Mouse (Mus musculus) forebrain, embryonic 14.5 days (tissue): ENCODE results near the gene Tmem260. TPM values are rescaled to one million over a fixed set of nuclear protein-coding genes. Genes with fewer than 3 reads are reported as not detected.
A peak's percentile ranks its signal among the peaks of the same experiment; 100 is the strongest.

Source experiments
- ATAC-seq: fragments of 200-750 bp; cut with Nextera tagmentation; 2 replicates; pipeline ENCODE4 v1.8.0; 2017; ENCODE audit warnings: mild to moderate bottlenecking, moderate library complexity
- DNase-seq: peaks from one replicate; pipeline ENCODE4 v3.0.0-alpha.2; 2015; ENCODE audit warnings: low spot score
- H3K27ac ChIP-seq: fragments of 300-500 bp; sonication (generic); 2 replicates; pipeline ENCODE4 v1.5.1; 2014; ENCODE audit warnings: low read depth, mild to moderate bottlenecking, control low read depth, low read length, moderate library complexity
- H3K27me3 ChIP-seq: fragments of 300-500 bp; sonication (generic); replicated peaks from 2 replicates; pipeline ENCODE4 v1.6.1; 2014; ENCODE audit warnings: low read length, control low read depth, mixed read lengths; ENCODE audit not compliant: control insufficient read depth, insufficient read depth
- H3K36me3 ChIP-seq: fragments of 300-500 bp; sonication (generic); 2 replicates; pipeline ENCODE4 v1.6.1; 2014; ENCODE audit warnings: low read length, control low read depth; ENCODE audit not compliant: control insufficient read depth, insufficient read depth
- H3K4me1 ChIP-seq: fragments of 300-500 bp; sonication (generic); 2 replicates; pipeline ENCODE4 v1.6.1; 2014; ENCODE audit warnings: antibody characterized with exemption, low read length, control low read depth; ENCODE audit not compliant: control insufficient read depth, insufficient read depth
- H3K4me2 ChIP-seq: fragments of 300-500 bp; sonication (generic); 2 replicates; pipeline ENCODE4 v1.6.1; 2014; ENCODE audit warnings: mild to moderate bottlenecking, control low read depth, low read length
- H3K4me3 ChIP-seq: fragments of 300-500 bp; sonication (generic); 2 replicates; pipeline ENCODE4 v1.5.1; 2014; ENCODE audit warnings: low read depth, low read length, control low read depth
- H3K9ac ChIP-seq: fragments of 300-500 bp; sonication (generic); 2 replicates; pipeline ENCODE4 v1.6.1; 2014; ENCODE audit warnings: mild to moderate bottlenecking, low read length, control low read depth, moderate library complexity
- H3K9me3 ChIP-seq: fragments of 300-500 bp; sonication (generic); replicated peaks from 2 replicates; pipeline ENCODE4 v1.6.1; 2016; ENCODE audit warnings: low read length, control low read depth, mixed read lengths; ENCODE audit not compliant: control insufficient read depth
- WGBS: fragments of 180-500 bp; shearing (Covaris S2); extraction: QIAGEN DNeasy Blood & Tissue Kit; methylation state at CpG from one replicate; pipeline ENCODE4 v1.1.7; 2014; 5-methylcytosine and 5-hydroxymethylcytosine counted together
- polyA plus RNA-seq: library from polyadenylated mRNA; unstranded; fragments of >200 nt; fragmentation: Nextera tagmentation; extraction: Ambion mirVana; gene quantifications from 2 replicates; pipeline ENCODE4 v1.2.1, GENCODE M21; 2014

Tmem260 gene
- polyA plus RNA-seq, 1 experiment from 2014 or later, result 14.2 TPM

- DNase-seq (peak; percentile 75), ATAC-seq (no peak; the same call in 1 of the 2 replicates)
- H3K36me3 ChIP-seq, result no peaks in the 10 kb centered on the region
- no peaks in the 10 kb centered on the region for H3K27me3 ChIP-seq
- H3K9me3 ChIP-seq, result no peaks in the 10 kb centered on the region
- H3K27ac ChIP-seq, result no peak overlapping the region
- H3K4me3 ChIP-seq, result no peak overlapping the region
- H3K9ac ChIP-seq, result no peak overlapping the region
- no peak overlapping the region for H3K4me2 ChIP-seq
- peaks cover 17% of the 10 kb centered on the region for H3K4me1 ChIP-seq
- 37% methylated on average over 8 of the region's 8 CpGs for WGBS
These were observed 69.6 kb downstream of the Tmem260 start for GRCm38 (mm10) chr14:48515538-48515937.

DNA sequence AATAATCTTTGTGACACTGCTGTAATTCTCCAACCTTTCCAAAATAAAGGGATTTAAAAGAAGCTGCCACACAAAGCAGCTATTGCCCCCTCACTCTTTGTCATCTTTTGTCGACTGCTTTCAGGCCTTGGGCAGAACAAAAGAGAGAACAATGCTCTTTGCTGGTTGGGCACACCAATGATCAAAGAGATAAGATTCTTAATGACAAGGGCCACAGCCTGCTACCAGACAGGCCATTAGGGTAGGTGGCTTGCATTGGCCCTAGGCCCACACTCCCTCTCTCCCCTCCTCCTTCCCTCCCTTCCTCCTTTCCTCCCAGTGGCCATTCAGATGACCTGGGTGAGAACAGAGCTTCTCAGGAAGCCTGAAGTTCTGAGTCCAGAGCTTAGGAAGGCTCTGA lies 77.4 kb downstream of the Tmem260 start:
- DNase-seq (no peak), ATAC-seq (no peak)
- no peaks in the 10 kb centered on the region for H3K4me1 ChIP-seq
- H3K4me2 ChIP-seq, result no peak overlapping the region
- no peak overlapping the region for H3K9ac ChIP-seq
- no peak overlapping the region for H3K27ac ChIP-seq
- no peaks in the 10 kb centered on the region for H3K36me3 ChIP-seq
- H3K27me3 ChIP-seq, result 0 out of 2 replicates have a peak, but pooled peaks cover 8% of the 10 kb centered on the region
- WGBS, result 4% methylated on average over 1 of the region's 1 CpGs
- no peaks in the 10 kb centered on the region for H3K9me3 ChIP-seq
- no peak overlapping the region for H3K4me3 ChIP-seq

GRCm38 (mm10) chr14:48524135-48524534 lies 78.2 kb downstream of the Tmem260 start:
- H3K27me3 ChIP-seq, result peaks cover 8% of the 10 kb centered on the region; the same call in 1 of the 2 replicates
- WGBS, result 43% methylated on average over 9 of the region's 9 CpGs
- peak; percentile 80 for DNase-seq

DNA sequence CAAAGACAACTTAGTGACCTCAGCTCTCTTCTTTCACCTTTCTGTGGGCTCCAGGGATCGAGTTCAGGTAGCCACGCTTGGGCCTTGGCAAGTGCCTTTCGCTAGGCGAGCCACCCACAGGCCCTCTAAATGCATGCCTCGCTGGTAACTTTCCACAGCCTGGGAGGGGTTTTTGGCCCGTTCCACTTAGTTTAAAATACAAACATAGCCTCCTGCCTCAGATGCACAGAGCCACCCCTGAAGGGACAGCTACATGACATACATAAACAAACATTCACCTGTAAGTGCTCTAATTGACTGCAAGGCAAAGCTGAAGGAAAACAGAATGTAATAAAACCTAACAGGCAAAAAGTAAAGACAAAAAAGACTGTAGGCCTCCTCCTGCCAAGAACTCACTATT lies 79.1 kb downstream of the Tmem260 start:
- 68% methylated on average over 6 of the region's 6 CpGs for WGBS
- Histone ChIP-seq H3K9me3 (no peaks in the 10 kb centered on the region), H3K27me3 (peaks cover 8% of the 10 kb centered on the region; the same call in 1 of the 2 replicates), H3K9ac (no peak overlapping the region), H3K4me2 (no peak overlapping the region), H3K4me1 (no peaks in the 10 kb centered on the region), H3K36me3 (no peaks in the 10 kb centered on the region), H3K27ac (no peak overlapping the region), H3K4me3 (no peak overlapping the region)
- DNase-seq (no peak), ATAC-seq (no peak)

More at GRCm38 (mm10) chr14:48524135-48524534, 78.2 kb downstream of the Tmem260 start:
- Histone ChIP-seq H3K27ac (no peak overlapping the region), H3K4me1 (no peaks in the 10 kb centered on the region), H3K4me2 (no peak overlapping the region), H3K36me3 (no peaks in the 10 kb centered on the region), H3K9ac (no peak overlapping the region), H3K9me3 (no peaks in the 10 kb centered on the region), H3K4me3 (no peak overlapping the region)
- 0 out of 2 replicates have a peak, but pooled peaks have one; percentile 50 for ATAC-seq

GRCm38 (mm10) chr14:48530629-48531028 lies 84.7 kb downstream of the Tmem260 start:
- no peak for ATAC-seq
- H3K9me3 ChIP-seq, result no peaks in the 10 kb centered on the region
- DNase-seq, result no peak
- no peaks in the 10 kb centered on the region for H3K4me1 ChIP-seq
- WGBS, result 77% methylated on average over 10 of the region's 10 CpGs
- H3K4me2 ChIP-seq, result no peak overlapping the region
- H3K9ac ChIP-seq, result no peak overlapping the region
- no peaks in the 10 kb centered on the region; the same call in 1 of the 2 replicates for H3K27me3 ChIP-seq
- H3K4me3 ChIP-seq, result no peak overlapping the region
- H3K27ac ChIP-seq, result no peak overlapping the region
- no peaks in the 10 kb centered on the region for H3K36me3 ChIP-seq

GRCm38 (mm10) chr14:48537795-48538766 lies 92.2 kb downstream of the Tmem260 start:
- ATAC-seq (no peak; the same call in 1 of the 2 replicates), DNase-seq (peak; percentile 46)
- Histone ChIP-seq H3K9ac (no peak overlapping the region), H3K27me3 (peaks cover 29% of the 10 kb centered on the region; the same call in 1 of the 2 replicates), H3K4me2 (no peak overlapping the region), H3K27ac (no peak overlapping the region), H3K4me1 (peaks cover 6% of the 10 kb centered on the region), H3K36me3 (no peaks in the 10 kb centered on the region), H3K4me3 (no peak overlapping the region), H3K9me3 (no peaks in the 10 kb centered on the region)
- WGBS, result 41% methylated on average over 14 of the region's 14 CpGs

GRCm38 (mm10) chr14:48545166-48545565 lies 99.2 kb downstream of the Tmem260 start:
- 65% methylated on average over 10 of the region's 10 CpGs for WGBS
- no peak overlapping the region for H3K27ac ChIP-seq
- no peak for ATAC-seq
- H3K36me3 ChIP-seq, result no peaks in the 10 kb centered on the region
- H3K4me2 ChIP-seq, result no peak overlapping the region
- no peaks in the 10 kb centered on the region for H3K9me3 ChIP-seq
- no peak for DNase-seq
- peaks cover 14% of the 10 kb centered on the region; the same call in 1 of the 2 replicates for H3K27me3 ChIP-seq
- H3K4me1 ChIP-seq, result no peaks in the 10 kb centered on the region
- no peak overlapping the region for H3K4me3 ChIP-seq
- no peak overlapping the region for H3K9ac ChIP-seq

- WGBS, result 92% methylated on average over 3 of the region's 3 CpGs
- no peak for DNase-seq
These were observed 100.1 kb downstream of the Tmem260 start for GRCm38 (mm10) chr14:48546009-48546408.

DNA sequence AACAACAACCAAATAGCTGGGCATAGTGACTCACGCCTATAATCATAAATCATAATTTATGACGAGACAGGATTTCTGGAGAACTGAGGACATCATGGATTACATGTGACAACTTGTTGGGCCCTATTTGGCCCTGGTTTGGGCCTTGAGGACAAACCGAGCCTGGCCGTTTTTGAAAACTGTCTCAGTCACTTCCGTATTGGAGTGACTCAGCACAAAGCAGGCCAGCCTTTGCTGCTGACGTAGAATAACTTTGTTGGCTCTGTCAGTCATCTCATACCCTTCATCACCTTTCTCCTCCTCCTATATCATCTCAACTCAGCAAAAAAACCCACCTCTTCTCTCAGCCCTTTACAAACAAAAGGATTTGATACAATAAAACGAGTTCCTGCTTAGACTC lies 103.8 kb downstream of the Tmem260 start:
- Histone ChIP-seq H3K36me3 (no peaks in the 10 kb centered on the region), H3K4me2 (no peak overlapping the region), H3K4me1 (no peaks in the 10 kb centered on the region; the same call in 1 of the 2 replicates), H3K27me3 (no peaks in the 10 kb centered on the region), H3K27ac (no peak overlapping the region), H3K9me3 (no peaks in the 10 kb centered on the region), H3K9ac (no peak overlapping the region), H3K4me3 (no peak overlapping the region)
- DNase-seq, result no peak
- ATAC-seq, result no peak
- 86% methylated on average over 7 of the region's 7 CpGs for WGBS

More at GRCm38 (mm10) chr14:48546009-48546408, 100.1 kb downstream of the Tmem260 start:
- H3K9me3 ChIP-seq, result no peaks in the 10 kb centered on the region
- H3K9ac ChIP-seq, result no peak overlapping the region
- no peaks in the 10 kb centered on the region for H3K4me1 ChIP-seq
- H3K4me3 ChIP-seq, result no peak overlapping the region
- no peak overlapping the region for H3K4me2 ChIP-seq
- 0 out of 2 replicates have a peak, but pooled peaks cover 7% of the 10 kb centered on the region for H3K27me3 ChIP-seq
- no peaks in the 10 kb centered on the region for H3K36me3 ChIP-seq
- no peak for ATAC-seq
- H3K27ac ChIP-seq, result no peak overlapping the region
